Mouse (Mus musculus) heart, postnatal 14 days (tissue): Measurements from ENCODE around the gene Gm20518. TPM values are rescaled to one million over a fixed set of nuclear protein-coding genes. Genes with fewer than 3 reads are reported as not detected.
A peak's percentile ranks its signal among the peaks of the same experiment; 100 is the strongest.

Source experiments
- DNase-seq, 2 experiments: peaks; one replicate each; pipeline ENCODE4 v3.0.0; 2021 to 2022
- intact Hi-C: fragments of 180-260 bp; cut with DNase I; formaldehyde crosslinking; loops from one replicate; pipeline ENCODE4 v1.15.1; 2025
- long read RNA-seq, 2 experiments: library from polyadenylated mRNA; stranded (forward); transcript quantifications; one replicate each; pipeline ENCODE4 v2.0.0; 2021
- total RNA-seq, 2 experiments: library from RNA; stranded (reverse); gene quantifications; 2 replicates each; pipeline ENCODE4 v1.2.3; 2021

Gm20518 gene
- total RNA-seq = under 1 TPM in 1 of 2 experiments, not detected in 1; 0.20 TPM
- long read RNA-seq, experiment 1, partial matches to known transcripts = 0 of 4 reads
- long read RNA-seq, experiment 1, other reads (novel, unspliced or antisense) = 4 of 4 reads
- long read RNA-seq, experiment 2, partial matches to known transcripts = 1 of 8 reads
- long read RNA-seq, experiment 2, other reads (novel, unspliced or antisense) = 7 of 8 reads

DNA sequence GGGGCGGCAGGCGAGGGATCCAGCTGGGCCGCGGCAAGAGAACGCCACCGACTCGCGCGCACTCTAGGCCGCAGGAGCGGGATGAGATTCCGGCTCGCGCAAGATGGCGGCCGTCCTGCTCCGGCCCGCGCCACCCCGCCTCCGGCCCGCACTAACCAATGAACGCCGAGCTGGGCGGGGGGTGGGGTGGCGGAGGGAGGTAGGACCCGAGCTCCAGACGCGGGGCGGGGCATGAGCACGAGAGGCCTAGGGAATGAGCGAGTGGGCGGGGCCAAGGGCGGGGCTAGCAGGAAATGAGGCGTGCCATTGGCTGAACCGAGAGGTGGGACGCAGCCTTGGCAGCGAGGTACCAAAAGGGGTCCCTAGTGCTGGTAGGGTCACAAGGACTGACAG is at the start of gene Gm20518:
Gene Gm20518, minus strand, starts transcription at position 105 of the 393 bp plus-strand sequence.
- intact Hi-C loops = no loop called here
- peak; percentile 99 for DNase-seq

DNA sequence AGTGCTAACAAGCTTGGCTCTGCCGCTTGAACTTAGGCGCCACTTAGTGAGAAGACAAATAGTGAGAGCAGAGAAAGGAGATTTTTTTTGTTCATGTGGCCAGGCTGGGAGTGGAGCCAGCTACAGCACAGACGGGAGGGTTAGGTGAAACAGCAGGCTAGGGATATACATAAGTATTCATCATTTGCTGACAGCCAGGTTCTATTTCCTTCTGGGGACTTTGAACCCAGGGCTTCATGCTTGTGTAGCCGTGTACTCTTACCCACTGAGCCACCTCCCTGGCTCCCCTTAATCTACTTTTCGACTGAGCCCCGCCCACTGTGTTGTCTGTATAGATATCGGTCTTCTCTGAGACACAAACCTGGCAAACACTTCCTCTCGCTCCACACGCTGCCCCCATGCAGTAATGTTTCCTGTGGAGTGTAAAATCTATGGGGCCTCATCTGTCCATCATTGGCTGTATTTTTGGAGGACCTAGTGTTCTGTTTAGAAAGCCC is 47.8 kb upstream of the Gm20518 start:
- no peak for DNase-seq
- intact Hi-C loops = loop anchor here (2.0 kb wide), 1 partner anchor 27 kb away; no protein-coding TSS in a partner anchor

GRCm38 (mm10) chr16:17938821-17939220 is 47.4 kb upstream of the Gm20518 start:
- DNase-seq = peak; percentile 58 to 71
- intact Hi-C loops = loop anchor here (1.0 to 2.0 kb wide), 2 partner anchors 26 to 81 kb away; no protein-coding TSS in a partner anchor

DNA sequence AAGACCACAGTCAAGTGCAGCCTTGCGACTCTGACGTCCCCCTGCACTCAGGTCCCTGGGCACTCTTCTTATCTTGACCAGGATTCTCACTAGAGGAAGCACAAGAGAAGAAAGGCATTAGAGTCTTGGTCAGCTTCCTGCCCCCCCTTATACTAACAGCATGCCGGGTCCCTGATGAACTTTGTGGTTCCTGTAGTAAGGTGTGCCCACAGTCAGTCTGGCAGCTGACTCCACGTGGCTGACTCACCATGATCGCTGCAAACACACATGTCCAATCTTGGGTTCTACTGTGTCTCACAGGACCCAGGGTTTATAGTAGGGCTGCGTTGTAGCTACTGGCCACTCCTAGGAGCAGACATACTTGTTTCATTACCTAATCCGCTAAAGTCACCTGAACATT is 46.7 kb upstream of the Gm20518 start:
- intact Hi-C loops = loop anchor here (1.0 to 2.0 kb wide), 2 partner anchors 25 to 80 kb away; no protein-coding TSS in a partner anchor
- DNase-seq = no peak

DNA sequence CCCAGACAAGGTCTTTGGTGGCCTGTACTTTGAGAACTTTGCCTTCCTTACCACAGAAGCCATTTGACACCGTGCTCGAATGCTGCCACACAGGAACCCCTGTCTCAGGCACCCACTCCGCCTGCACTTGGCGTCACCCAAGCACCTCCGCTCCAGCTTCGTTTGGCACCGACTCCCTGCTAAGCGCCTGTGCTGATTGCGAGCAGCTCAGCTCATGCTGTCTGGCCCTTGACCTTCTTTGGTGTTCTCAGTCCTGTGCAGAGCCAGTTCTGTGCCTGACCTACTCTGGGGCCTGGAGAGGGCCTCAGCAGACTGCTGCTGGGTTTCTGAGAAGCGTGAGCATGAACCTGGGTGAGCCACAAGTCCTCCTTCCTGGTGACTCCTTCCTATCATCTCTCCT is 45.3 kb upstream of the Gm20518 start:
- intact Hi-C loops = no loop called here
- DNase-seq = no peak

DNA sequence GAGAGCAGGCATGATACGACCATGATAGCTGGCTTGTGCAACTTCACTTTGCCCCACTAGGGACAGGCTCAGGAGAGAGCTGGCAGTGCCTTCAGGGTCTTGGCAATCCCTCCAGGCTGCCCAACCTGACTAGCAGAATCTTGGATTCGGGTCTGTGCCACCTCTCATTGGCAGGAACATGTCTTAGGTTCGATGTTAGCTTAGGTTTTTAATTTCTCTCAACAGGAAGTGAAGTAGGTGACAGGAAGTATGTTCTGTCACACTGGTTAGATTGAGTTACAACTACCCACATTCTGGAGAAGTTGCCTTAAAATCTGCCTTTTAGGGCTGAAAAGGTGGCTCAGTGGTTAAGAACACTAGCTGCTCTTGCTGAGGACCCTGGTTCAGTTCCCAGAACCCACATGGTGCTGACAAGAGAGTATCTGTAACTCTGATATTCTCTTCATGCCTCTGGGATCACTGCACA is 43.0 kb upstream of the Gm20518 start:
- DNase-seq = no peak
- intact Hi-C loops = no loop called here

DNA sequence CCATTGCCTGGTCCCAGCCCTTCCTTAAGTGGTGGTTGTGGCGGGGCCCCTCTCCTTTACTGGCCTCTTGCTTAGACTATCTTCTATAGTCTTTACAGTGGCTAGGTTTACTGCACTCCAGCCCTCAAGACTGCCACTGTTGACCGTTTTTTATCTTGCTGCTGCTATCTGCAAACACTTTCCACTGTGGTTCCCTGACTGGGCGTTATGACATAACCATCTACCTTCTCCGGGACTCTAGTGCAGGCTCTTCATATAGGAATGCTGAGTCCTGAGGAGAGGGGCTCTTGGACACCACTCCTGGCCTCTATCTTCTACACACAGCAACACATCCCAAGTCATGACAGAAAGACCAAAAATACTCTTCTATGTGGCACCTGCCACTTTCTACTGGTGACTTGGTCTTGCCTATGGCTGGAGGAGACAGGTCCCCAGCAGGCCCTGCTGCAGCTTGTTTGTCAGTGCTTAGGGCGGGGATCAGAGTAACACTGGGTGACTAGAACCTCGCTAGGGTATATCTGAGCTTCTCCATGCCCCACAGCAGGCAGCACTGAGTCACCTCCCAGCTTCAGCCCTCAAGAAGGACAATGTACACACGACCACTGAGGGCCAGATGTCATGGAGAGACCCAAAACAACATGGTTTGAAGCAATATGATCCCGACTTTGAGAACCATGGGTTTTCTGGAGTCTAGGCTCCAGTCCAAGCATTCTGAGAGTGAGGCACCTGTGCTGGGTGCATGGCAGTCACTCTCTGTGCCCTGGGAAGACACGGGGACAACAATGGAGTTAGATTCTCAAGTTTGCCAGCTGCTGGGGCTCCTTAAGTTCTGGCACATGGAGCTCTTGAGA is 42.3 kb upstream of the Gm20518 start:
- intact Hi-C loops = no loop called here
- DNase-seq = no peak

- intact Hi-C loops = no loop called here
- no peak for DNase-seq
These were observed 40.5 kb upstream of the Gm20518 start for GRCm38 (mm10) chr16:17931906-17932460.

GRCm38 (mm10) chr16:17929631-17930030 is 38.2 kb upstream of the Gm20518 start:
- intact Hi-C loops = loop anchor here (5.0 kb wide), 2 partner anchors 58 to 118 kb away; no protein-coding TSS in a partner anchor
- no peak for DNase-seq

GRCm38 (mm10) chr16:17929211-17929610 is 37.7 kb upstream of the Gm20518 start:
- intact Hi-C loops = loop anchor here (5.0 kb wide), 2 partner anchors 58 to 118 kb away; no protein-coding TSS in a partner anchor
- no peak for DNase-seq

DNA sequence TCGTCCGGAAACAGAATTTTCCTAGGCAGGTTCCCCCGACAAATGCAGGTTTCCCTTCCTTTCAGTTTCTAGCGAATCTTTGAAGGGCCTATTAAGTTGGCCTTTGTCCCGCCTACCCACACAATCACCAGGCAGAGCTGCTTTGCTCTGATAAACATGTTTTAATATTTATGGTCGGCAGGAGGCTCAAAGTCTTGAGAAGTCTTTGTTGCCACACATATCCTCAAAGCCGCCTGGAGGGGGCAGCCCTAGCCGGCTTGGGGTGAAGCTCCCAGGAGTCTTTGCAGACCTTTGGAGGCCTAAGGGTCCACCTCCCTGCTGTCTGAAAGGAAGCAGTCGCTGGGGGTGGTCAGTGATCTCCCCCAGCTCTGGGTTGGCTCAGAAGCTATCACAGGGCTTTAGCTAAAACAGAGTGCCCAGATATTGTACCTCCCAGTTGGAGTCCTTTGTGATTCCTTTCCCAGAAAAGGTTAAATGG is 37.2 kb upstream of the Gm20518 start:
- peak; percentile 58 to 76 for DNase-seq
- intact Hi-C loops = loop anchor here (5.0 kb wide), 2 partner anchors 59 to 119 kb away; no protein-coding TSS in a partner anchor

- DNase-seq = peak; percentile 74 to 75
- intact Hi-C loops = loop anchor here (5.0 kb wide), 2 partner anchors 59 to 119 kb away; no protein-coding TSS in a partner anchor
These were observed 36.7 kb upstream of the Gm20518 start, which contains the start of gene Slc25a1 for GRCm38 (mm10) chr16:17928087-17928580. Gene Slc25a1, minus strand, starts transcription at chr16:17928219.

GRCm38 (mm10) chr16:17927351-17928082 is 36.0 kb upstream of the Gm20518 start:
- intact Hi-C loops = loop anchor here (5.0 kb wide), 2 partner anchors 60 to 120 kb away; no protein-coding TSS in a partner anchor
- DNase-seq = peak; percentile 44 to 47

DNA sequence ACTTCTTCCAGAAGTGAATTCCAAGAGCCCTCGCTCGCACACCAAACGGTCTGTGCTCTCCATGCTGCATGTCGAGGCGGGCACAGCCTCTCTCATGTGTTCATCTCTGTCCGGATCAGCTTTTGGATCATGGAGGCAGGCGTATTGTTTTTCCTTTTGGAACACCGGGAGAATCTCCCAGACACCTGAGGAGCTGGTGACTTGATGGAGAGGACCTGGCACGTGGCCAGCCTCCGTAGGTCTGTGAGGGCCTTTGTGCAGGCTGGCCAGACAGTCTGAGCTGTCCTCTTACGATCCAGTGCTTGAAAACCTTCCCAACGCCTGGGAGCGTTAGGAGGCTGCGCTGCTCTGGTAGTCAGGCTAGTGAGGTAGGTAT is 30.7 kb upstream of the Gm20518 start:
- intact Hi-C loops = no loop called here
- no peak for DNase-seq

DNA sequence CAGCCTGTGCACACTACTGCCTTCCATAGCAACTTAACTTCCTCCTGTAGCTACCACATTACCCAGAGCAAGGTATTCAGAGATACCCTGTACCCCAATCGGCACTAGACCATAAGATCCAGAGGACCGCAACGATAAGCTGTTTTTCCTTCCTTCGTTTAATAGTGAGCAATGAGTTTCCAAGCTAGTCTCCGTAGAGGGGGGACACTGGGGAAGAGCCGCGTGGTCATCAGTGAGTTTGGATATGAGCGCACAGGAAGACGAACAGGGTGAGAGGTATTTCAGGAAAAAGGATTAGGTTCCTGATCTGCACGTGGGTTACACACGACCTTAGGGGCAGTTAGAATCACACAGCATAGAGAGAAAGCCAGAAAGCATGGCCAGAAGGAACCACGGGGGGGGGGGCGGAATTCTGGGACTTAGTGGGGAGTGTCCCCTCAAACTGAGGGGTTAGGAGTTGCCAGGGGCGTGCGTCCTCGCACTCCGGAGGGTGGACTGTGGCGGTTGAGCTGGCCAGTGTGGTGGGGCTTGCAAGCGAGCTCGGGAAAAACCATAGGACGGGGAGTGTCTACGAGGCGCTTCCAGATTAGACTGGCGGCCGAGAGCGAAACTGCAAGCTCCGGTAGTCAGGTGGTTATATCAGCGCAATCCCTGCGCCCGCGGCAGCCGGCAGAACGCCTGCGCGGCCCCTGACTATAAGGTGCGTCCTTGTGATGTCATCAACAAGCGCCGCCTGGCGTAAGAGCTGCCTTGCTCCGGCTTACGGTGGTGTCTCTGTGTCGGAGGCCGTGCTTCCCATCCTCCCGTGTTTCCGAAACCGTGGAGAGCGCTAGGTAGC is 30.1 kb upstream of the Gm20518 start:
- DNase-seq = peak; percentile 93 to 97
- intact Hi-C loops = no loop called here

DNA sequence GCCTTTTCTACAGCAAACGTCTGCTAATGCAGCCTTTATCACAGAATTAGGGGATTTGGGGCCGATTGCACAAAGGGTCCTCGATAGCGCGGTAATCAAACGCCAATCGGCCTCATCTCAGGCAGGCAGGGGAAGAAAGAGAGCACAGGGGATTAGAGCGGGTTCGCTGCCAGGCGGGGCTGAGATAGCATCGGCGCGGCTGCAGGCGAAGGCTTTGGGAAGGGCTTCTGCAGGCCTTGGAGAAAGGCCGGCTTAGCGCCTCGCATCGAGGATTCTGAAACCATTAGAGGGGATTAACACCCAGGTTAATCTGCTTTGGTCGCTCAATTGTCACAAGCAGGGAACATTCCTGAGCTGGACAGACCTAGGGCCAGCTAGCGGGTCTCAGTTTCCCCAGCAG is 29.1 kb upstream of the Gm20518 start:
- DNase-seq = no peak
- intact Hi-C loops = no loop called here

GRCm38 (mm10) chr16:17914307-17915249 is 23.1 kb upstream of the Gm20518 start, which contains the start of gene Gsc2:
Gene Gsc2, minus strand, starts transcription at chr16:17915059.
- no peak for DNase-seq
- intact Hi-C loops = loop anchor here (5.0 kb wide), 2 partner anchors 73 to 133 kb away; no protein-coding TSS in a partner anchor
